Mouse (Mus musculus) mouse embryonic stem cell (cell line): ENCODE measurements around the gene Atp6v0d1.

Experiments used
- in situ Hi-C, 2 experiments: fragments of 300-500 bp; cut with MboI; formaldehyde crosslinking; loops; 1 replicate in 1 of 2; 3 replicates in 1 of 2; pipeline ENCODE4 v1.14.3; 2019 to 2020; ENCODE audit warnings: low sequenced_read_pairs in 2 of 2, low pct_unique_long_range_greater_than_20kb in 1 of 2, mixed read lengths in 1 of 2; ENCODE audit not compliant: unreplicated experiment in 1 of 2

Gene Atp6v0d1

DNA sequence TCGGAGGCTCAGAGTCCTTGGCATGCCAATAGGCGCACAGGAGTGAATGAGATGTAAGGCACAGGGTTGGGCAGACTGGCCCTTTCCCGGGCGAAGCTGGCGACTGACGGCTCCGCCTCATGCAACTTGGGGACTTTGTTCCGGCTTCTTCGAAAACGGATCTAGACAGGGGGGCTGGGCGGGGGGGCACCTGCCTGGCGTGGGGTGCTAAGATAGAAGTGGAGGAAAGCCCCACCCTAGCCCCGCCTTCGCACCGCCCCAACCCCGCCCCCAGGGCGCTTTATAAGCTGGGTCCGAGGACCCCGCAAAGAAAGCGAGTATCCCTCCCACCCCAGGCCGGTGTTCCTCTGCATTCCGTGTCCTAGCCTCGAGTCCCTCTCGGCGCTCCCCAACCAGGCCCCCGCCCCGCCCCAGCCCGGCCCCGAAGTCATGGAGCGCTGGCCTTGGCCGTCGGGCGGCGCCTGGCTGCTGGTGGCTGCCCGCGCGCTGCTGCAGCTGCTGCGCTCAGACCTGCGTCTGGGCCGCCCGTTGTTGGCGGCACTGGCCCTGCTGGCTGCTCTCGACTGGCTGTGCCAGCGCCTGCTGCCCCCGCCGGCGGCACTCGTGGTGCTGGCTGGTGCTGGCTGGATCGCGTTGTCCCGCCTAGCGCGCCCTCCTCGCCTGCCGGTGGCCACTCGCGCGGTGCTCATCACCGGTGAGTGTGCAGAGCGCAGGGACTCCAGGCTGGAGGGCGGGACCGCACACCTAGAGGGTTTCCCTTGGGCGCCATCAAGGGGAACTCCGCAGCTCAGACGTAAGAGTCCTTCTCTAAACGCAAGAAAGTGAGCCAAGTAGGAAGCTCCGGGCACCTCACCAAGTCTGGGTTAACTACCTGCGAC lies 47.2 kb downstream of the Atp6v0d1 start, which contains the start of gene Hsd11b2:
TSS of gene Hsd11b2 (plus strand) at position 320 of the 878 bp plus-strand sequence.
- in situ Hi-C loops = no loop called here

DNA sequence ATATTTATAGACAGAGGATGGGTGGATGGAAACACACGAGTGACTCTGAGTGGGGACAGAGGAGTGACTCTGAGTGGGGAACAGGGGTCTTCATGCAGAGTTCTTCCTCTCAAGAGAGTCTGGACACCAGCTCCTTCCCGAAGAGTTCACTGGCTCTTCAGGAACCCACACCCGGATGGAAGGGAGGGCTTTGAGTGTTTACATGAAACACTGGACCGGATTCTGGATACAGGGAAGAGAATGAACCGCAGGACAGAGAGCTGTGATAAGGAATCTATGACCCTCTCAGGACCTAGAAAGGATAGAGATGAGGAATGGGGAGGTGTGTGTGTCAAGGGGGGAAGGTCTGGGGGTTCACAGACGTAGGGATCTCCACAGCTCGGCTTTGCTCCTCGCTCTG lies 48.5 kb downstream of the Atp6v0d1 start:
- in situ Hi-C loops = no loop called here

DNA sequence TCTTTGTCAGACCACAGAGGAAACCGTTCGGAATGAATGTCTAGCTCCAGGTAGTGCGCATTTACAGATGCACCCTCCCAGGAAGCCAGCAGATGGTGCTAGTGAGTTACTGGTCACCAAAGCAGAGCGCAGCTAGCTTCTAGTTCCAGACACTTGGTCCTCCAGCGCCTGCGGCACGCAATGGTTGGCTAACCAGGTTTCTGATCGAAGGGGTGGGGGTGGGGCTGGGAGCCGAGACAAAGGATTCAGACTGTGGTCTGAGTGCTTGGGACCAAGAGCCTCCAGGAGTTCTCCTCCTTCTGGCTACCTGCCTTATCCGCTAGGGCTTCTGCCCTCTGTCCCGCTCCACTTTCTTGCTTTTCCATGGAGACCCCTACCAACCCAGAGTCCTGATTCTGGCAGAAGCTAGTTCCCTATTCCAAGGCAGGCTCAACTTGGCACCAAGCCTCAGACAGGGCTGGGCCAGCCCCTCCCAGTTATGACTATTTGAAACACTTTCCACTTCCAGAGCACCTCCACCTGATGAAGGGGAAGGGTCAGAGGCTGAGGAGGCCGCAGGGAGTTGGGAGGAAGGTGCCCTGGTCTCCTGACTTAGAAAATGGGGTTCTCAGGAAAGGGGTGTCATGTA lies 49.7 kb downstream of the Atp6v0d1 start:
- in situ Hi-C loops = no loop called here

DNA sequence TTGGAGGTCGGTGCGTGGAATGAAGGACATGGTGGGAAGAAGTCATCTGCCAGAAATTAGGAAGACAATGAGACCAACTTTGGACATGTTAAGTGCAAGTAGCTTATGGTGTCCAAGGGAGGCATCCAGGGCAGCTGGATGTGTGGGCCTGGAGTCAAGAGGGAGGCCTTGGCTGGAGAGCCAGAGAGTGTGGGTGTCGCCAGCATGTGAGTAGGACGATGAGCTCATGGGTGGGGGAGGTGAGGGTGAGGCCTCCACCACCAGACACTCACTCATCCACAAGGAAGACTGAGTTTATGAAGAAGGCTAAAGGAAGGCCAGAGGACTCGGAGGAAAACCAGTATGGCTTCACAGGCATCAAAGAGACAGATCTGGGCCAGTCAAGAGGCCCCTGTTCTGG lies 51.2 kb downstream of the Atp6v0d1 start:
- in situ Hi-C loops = no loop called here

DNA sequence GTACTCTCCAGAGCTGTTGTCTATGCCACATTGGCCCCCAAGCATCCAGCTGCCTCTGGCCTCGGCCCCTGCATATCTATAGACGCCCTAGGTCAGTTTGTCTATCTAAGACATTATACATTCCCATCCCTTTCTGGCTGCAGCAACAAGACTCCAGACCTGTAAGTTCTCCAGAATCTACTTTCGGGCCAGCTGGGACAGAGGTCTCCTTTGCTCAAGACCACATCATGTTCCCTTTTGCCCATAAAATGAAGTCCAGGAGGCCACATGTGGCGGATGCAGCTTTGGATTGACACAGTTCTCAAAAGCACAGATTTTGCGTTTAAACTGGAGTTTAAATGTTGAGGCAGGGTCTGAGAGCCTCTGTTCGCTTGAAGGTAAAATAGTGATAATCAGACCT lies 51.7 kb downstream of the Atp6v0d1 start:
- in situ Hi-C loops = no loop called here

DNA sequence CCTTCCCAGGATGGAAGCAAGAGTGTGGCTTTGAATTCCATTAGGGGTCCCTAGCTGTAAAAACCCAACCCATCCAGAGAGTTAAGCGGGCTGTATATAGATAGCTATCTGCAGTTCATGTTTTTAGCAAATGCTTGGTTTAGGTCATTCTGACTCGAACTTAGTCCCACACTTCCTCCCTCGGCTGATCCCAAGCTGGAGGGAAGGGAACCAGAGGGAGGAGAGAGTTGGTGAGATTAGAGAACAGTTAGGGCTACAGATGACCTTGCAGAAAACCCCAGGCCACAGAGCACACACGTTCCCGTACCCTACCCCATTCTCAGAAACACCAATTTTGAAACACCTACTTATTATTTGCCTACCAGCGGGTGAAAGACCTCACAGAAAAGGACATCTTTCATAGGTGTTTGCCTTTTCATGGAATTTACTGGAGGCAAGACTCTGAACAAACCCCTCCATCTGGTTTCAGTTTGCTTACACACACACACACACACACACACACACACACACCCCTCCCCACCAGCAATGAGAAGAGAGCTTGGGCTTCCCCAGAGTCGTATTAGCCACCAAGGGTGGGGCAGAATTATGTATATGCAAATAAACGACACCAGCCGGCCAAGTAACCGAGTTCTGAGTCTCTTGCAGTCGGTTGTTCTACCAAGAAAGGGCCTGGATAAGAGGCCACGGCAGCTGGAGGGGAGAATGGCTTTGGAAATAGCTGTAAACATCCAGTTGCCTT lies 55.7 kb downstream of the Atp6v0d1 start:
- in situ Hi-C loops = no loop called here

DNA sequence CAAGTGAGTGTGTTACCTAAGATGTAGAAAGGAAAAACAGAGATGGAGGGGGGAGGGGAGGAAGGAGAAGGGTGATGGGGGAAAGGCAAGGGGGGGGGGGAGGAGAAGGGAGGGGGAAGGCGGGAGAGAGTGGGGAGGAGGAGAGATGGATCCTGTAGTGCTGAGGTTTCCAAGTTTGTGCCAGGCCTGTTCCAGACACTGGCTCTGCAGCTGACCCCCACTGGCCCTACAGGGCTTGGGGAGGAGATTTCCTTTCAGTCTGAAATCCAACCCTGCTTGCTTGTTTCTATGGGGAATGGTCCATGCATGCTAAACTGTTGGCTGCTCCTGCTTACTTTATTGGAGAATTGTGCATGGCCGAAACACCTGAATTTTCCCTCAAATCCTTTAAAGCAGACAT lies 57.1 kb downstream of the Atp6v0d1 start:
- in situ Hi-C loops = no loop called here

DNA sequence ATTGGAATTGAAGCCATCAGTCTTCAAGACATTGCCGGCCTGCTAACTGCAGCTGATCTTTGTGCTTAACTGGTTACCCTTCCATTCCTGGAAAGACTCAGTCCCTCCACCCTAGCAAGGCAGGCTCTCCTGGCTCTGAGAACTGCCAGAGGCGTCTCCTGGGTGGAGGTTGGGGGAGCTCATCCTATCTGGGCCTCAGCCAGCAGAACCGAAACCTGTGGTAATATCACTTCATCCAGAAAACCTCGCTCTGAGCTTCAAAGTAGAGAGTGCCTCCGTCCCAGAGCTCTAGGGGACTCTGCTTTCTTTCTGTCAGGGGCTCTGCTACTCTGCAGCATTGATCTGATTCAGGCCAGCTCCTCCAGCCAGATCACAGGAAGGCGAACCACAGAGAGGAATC lies 58.9 kb downstream of the Atp6v0d1 start:
- in situ Hi-C loops = no loop called here

DNA sequence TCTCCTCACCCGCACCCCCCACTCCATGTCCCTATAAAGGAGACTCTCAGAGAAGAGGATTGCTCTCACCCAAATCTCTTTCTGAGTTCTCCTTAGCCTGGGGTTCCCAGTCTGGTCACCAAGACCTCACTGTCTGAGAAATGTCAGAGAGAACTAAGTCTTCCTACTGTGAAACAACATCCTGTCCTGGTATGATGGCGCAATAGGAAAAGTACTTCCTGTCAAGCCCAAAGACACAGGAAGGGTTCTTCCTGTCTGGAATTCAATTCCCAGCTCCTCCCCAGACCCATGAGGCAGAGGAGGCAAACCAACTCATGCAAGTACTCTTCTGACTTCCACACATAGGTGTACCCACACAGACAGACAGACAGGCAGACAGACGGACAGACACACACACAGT lies 61.2 kb downstream of the Atp6v0d1 start:
- in situ Hi-C loops = no loop called here

DNA sequence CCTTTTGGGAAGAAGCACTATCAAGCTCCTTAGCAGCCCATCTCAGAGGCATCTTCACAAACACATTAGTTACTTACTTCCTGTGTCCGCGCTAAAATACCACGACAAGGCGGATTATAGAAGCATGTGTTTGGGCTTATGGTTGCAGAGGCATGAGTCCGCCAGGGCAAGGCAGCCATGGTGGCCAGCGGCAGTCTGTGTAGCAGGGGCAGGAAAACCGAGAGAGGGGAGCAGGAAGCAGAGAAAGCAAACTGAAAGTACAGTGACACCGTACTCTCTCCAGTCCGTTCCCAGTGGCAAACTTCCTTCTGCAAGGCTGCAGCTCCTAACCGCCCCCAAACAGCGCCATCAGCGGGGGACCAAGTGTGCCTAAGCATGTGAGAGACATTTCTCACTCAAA lies 66.1 kb downstream of the Atp6v0d1 start:
- in situ Hi-C loops = no loop called here

DNA sequence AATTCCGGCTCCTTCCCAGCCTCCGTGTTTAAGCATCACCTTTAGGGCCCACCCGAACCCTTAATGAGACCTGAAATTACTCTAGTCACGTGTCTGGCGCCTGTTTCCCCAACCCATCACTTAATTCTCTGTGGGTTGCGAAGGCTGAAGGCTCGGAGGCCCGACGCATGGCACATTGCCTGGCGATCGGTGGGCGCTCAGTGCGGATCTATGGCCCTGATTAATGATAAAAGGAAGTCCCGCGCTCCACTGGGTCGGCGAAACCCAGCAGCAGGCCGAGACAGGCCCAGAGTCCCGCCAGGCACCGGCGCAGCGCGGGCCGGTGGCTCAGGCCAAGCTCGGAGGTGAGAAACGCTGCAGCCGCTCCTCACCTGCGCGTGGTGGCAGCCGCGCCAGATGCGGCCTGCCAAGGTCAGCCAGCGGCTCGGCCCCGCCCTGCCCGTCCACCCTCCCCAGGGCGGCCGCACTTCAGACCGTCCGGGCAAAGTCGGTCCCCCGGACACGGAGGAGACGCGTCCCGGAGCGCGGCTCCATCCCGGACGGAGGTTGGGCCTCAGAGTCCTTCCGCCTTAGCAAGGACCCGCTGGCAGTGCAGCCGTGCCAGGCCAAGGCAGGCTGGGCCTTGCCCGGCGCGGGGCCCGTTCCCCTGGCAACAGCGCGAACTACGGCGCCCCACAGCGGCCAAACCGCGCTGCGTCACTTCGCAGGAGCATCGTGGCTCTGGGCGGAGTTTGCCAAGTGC lies 69.2 kb downstream of the Atp6v0d1 start, which contains the start of gene Zdhhc1:
TSS of gene Zdhhc1 (minus strand) at position 464 of the 742 bp plus-strand sequence.
- in situ Hi-C loops = no loop called here

DNA sequence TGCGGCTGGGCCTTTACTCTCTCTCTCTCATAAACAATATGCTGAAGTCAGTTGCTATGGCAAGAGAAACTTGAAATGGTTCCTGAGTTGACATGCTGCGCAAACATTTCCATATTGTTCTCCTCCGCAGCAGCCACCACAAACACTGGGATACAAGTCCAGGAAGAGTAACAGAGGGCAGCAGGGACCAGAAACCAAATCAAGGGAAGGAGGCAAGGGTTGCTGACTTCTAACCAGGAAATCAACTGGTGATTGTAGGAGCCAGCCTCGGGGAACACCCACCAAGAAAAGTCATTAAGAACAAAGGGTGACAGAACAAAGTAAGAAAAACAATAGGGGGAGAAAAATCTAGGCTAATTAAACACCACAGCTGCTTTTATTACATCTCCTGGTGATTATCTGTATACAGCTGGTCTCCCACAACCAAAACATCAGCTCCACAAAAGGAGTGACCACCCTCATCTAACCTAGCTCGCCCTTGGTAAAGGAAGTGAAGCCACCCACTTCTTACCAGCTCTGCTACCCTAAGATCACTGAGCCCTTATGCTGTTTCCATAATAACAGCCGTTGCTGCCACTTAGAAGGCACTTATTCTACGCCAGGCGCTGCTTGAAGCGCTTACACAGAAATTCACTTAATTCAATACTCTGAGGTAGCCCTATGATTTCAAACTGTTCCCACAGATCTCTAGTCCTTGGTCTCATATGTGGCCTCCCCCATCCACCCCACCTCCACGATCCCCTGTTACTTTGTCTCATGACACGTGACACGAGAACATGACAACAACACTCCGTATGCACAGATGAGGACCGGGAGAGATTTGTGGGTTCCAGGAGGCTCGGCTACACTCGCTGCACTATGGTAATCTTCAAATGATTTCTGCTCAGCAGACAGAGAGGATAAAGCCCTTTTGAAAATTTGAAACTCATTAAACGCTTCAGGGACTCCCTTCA lies 70.2 kb downstream of the Atp6v0d1 start:
- in situ Hi-C loops = no loop called here

DNA sequence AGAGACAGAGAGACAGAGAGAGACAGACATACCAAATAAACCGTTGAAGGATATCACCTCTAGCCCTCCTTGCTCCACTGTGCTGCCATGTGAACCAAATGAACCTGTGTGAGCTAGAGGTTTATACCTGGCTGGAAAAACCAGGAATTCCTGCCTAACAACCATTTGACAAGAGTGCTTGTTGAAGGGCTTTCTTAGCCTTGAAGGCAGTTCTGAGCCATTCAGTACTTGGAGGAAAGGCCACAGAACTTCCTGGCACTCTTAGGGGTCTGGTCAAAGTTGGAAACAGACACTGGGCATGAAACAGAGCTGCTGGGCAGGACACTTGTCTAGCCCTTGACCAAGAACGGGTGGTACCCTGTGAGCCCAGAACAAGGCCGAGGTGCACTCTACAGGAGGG lies 71.3 kb downstream of the Atp6v0d1 start:
- in situ Hi-C loops = no loop called here

DNA sequence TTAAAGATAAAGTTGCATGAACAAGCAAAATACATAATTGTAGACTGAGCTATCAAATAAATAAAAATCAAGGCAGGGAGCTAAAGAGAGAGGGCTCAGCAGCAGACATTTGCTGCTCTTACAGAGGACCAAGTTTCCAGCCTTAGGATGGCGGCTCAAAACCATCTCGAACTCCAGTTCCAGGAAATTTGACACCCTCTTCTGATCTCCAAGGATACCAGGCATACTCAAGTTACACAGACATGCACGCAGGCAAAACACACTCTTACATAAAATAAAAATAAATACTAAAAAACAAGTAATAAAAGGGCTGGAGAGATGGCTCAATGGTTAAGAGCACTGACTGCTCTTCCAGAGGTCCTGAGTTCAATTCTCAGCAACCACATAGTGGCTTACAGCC lies 72.4 kb downstream of the Atp6v0d1 start:
- in situ Hi-C loops = no loop called here

DNA sequence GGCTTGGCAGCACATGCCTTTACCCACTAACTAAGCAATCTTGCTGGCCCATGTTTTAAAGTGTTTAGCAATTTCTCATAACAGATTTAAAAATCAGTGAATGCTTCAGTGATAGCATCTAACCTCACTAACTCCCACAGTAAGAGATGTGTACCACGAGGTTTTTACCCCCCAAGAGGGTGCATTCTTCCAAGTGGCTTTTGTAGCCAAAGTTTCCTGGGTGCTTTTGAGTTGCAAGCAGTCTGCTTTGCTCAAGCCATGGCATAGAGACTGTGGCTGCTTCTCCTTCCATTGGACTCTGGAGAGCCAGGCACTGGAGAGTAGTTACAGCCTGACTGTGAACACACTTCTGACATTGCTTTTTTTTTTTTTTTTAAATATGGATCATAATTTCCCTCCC lies 76.6 kb downstream of the Atp6v0d1 start:
- in situ Hi-C loops = no loop called here

DNA sequence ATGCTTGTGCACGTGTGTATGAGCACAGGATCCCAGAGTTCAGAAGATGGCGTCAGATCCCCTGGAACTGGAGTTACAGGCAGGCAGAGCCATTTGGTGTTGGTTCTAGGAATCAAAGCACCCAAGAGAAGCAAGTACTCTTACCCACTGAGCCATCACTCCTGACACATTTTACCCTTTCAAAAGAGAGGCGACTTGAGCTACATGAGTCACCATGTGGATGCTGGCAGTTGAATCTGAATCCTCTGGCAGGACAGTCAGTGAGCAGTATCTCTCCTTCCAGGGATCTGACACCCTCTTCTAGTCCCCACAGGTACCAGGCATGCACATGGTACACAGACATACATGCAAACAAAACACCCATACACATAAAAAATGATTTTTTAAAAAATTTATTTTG lies 77.8 kb downstream of the Atp6v0d1 start:
- in situ Hi-C loops = no loop called here

DNA sequence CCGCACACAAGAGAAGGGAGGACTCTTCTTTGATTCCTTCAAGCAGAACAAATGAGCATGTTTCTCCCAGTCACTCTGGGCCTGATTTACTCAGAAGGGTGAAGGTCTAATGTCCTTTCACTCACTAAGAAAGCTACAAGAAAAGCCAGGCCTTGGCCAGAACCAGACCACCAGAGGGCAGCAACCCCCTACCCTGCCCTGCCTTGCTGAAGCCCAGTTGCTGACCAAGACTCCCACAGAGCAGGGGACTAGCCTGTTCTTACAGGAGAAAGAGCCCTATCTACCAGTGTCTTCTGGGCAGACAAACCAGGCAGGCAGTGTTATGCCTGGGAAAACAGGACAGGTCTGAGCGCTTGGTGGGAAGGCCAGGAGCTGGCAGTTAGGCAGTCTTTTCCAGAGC lies 81.5 kb downstream of the Atp6v0d1 start:
- in situ Hi-C loops = no loop called here

DNA sequence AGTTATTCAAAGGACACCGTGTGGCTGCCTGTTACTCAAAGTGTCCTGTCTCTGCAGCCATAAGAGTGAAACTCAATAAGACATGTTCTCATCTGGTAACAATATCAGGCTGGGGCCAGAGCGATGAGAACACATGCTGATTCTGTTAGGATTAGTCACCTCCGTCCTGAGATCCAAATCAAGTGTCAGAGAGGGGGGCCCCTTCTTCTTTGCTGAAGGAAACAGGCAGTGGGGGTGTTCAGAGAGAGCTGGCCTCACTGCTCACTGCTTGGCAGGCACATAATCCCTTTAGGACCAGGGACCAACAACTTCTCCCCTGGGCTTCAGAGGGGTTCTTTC lies 81.8 kb downstream of the Atp6v0d1 start:
- in situ Hi-C loops = no loop called here
